Mouse (Mus musculus) forebrain, embryonic 11.5 days (tissue): ENCODE data around the gene Gtdc1. TPM values are rescaled to one million over a fixed set of nuclear protein-coding genes. Genes with fewer than 3 reads are reported as not detected.

Source experiments
- ATAC-seq: fragments of 200-750 bp; cut with Nextera tagmentation; replicated peaks from 2 replicates; pipeline ENCODE4 v1.8.0; 2017; ENCODE audit warnings: moderate TSS enrichment; ENCODE audit not compliant: low FRiP score
- DNase-seq: peaks from one replicate; pipeline ENCODE4 v3.0.0-alpha.2; 2017; ENCODE audit warnings: low spot score
- H3K27ac ChIP-seq: fragments of 300-500 bp; sonication (generic); 2 replicates; pipeline ENCODE4 v1.5.1; 2014; ENCODE audit warnings: low read depth, low read length
- H3K27me3 ChIP-seq: fragments of 300-500 bp; sonication (generic); 2 replicates; pipeline ENCODE4 v1.6.1; 2014; ENCODE audit warnings: mild to moderate bottlenecking, low read length, mixed read lengths; ENCODE audit not compliant: control insufficient read depth, insufficient read depth
- H3K36me3 ChIP-seq: fragments of 300-500 bp; sonication (generic); 2 replicates; pipeline ENCODE4 v1.6.1; 2014; ENCODE audit warnings: mild to moderate bottlenecking, low read length, moderate library complexity, mixed read lengths; ENCODE audit not compliant: control insufficient read depth, insufficient read depth
- H3K4me1 ChIP-seq: fragments of 300-500 bp; sonication (generic); replicated peaks from 2 replicates; pipeline ENCODE4 v1.6.1; 2014; ENCODE audit warnings: low read length, mixed read lengths; ENCODE audit not compliant: control insufficient read depth, insufficient read depth
- H3K4me2 ChIP-seq: fragments of 300-500 bp; sonication (generic); 2 replicates; pipeline ENCODE4 v1.6.1; 2014; ENCODE audit warnings: low read depth, mild to moderate bottlenecking, low read length, moderate library complexity, mixed read lengths; ENCODE audit not compliant: severe bottlenecking
- H3K4me3 ChIP-seq: fragments of 300-500 bp; sonication (generic); 2 replicates; pipeline ENCODE4 v1.5.1; 2014; ENCODE audit warnings: low read depth, low read length
- H3K9ac ChIP-seq: fragments of 300-500 bp; sonication (generic); 2 replicates; pipeline ENCODE4 v1.6.1; 2014; ENCODE audit warnings: low read length
- H3K9me3 ChIP-seq: fragments of 300-500 bp; sonication (generic); 2 replicates; pipeline ENCODE4 v1.6.1; 2016; ENCODE audit warnings: low read length, mixed read lengths; ENCODE audit not compliant: control insufficient read depth
- WGBS: fragments of 180-500 bp; shearing (Covaris S2); extraction: QIAGEN DNeasy Blood & Tissue Kit; methylation state at CpG from one replicate; pipeline ENCODE4 v1.1.7; 2014; 5-methylcytosine and 5-hydroxymethylcytosine counted together
- polyA plus RNA-seq: library from polyadenylated mRNA; unstranded; fragments of >200 nt; fragmentation: Nextera tagmentation; extraction: Ambion mirVana; gene quantifications from 2 replicates; pipeline ENCODE4 v1.2.1, GENCODE M21; 2014

Gtdc1 gene
- 14.1 and 15.9 TPM in 2 replicates for polyA plus RNA-seq

DNA sequence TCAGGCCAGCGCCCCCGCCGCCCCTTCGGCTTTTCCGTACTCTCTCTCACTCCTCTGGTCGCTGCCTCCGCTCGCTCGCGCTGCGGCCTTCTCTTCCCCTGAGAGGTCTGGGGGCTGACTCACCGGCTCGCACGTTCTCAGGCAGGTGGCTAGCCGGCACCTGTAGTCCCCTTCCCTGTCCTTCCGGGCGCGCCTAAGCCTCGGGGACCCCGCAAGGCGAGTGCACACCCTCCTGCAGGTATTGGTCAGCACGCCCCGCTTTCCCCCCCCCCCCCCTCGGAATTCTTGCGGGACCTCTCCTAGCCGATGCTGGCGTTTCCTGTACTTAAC is at the start of gene Gtdc1:
Gene Gtdc1 (minus strand): TSS at position 176 of the 330 bp plus-strand sequence.
- no peaks in the 10 kb centered on the region for H3K27me3 ChIP-seq
- 1% methylated on average over 27 of the region's 27 CpGs for WGBS
- H3K4me2 ChIP-seq = peak within 1 kb of the TSS; percentile 61
- DNase-seq (no peak), ATAC-seq (peak; percentile 78; the same call in 1 of the 2 replicates)
- H3K9me3 ChIP-seq = no peaks in the 10 kb centered on the region
- H3K4me3 ChIP-seq = peak within 1 kb of the TSS; percentile 55
- peak within 1 kb of the TSS; percentile 79 for H3K27ac ChIP-seq
- H3K4me1 ChIP-seq = no peaks in the 10 kb centered on the region
- peak within 1 kb of the TSS; percentile 67 for H3K9ac ChIP-seq
- H3K36me3 ChIP-seq = no peaks in the 10 kb centered on the region

- H3K27ac ChIP-seq = no peak overlapping the region
- no peak overlapping the region for H3K4me2 ChIP-seq
- DNase-seq (no peak), ATAC-seq (no peak)
- no peaks in the 10 kb centered on the region for H3K36me3 ChIP-seq
- no peak overlapping the region for H3K4me3 ChIP-seq
- H3K9ac ChIP-seq = no peak overlapping the region
- peaks cover 2% of the 10 kb centered on the region; the same call in 1 of the 2 replicates for H3K27me3 ChIP-seq
- no peaks in the 10 kb centered on the region for H3K9me3 ChIP-seq
- peaks cover 10% of the 10 kb centered on the region; the same call in 1 of the 2 replicates for H3K4me1 ChIP-seq
- 94% methylated on average over 3 of the region's 3 CpGs for WGBS
These were observed 49.6 kb upstream of the Gtdc1 start for GRCm38 (mm10) chr2:44977051-44977450.

- Histone ChIP-seq H3K27me3 (peaks cover 2% of the 10 kb centered on the region; the same call in 1 of the 2 replicates), H3K4me3 (no peak overlapping the region), H3K27ac (no peak overlapping the region), H3K36me3 (no peaks in the 10 kb centered on the region), H3K4me1 (peaks cover 10% of the 10 kb centered on the region; the same call in 1 of the 2 replicates), H3K4me2 (no peak overlapping the region), H3K9me3 (no peaks in the 10 kb centered on the region), H3K9ac (no peak overlapping the region)
- no peak for DNase-seq
- WGBS = 61% methylated on average over 4 of the region's 4 CpGs
- ATAC-seq = no peak
These were observed 49.0 kb upstream of the Gtdc1 start for GRCm38 (mm10) chr2:44976484-44976883.

DNA sequence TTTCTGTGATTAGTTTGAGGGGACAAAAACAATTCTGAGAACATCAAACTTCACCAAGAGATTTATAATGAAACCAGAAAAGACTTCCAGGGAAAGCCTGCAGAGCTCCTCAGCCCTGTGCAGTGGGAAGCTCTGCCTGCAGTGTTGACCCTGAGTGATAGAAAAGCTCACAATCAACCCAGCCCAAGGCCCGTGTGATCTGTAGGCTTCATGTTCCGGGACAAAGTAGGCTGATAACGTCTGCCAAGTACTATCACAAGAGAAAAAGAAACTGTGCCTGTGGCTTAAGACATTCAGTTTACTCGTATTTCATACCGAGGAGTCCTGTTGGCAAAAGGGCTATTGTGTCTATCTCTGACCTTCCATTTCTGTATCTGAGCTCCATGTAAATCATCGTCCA is 46.4 kb upstream of the Gtdc1 start:
- Histone ChIP-seq H3K27me3 (no peaks in the 10 kb centered on the region), H3K9me3 (no peaks in the 10 kb centered on the region), H3K4me1 (no peaks in the 10 kb centered on the region), H3K4me2 (no peak overlapping the region), H3K36me3 (no peaks in the 10 kb centered on the region), H3K9ac (no peak overlapping the region), H3K27ac (no peak overlapping the region), H3K4me3 (no peak overlapping the region)
- ATAC-seq = no peak
- WGBS = 93% methylated on average over 6 of the region's 6 CpGs
- no peak for DNase-seq

- WGBS = 90% methylated on average over 6 of the region's 6 CpGs
- no peak overlapping the region for H3K4me2 ChIP-seq
- no peaks in the 10 kb centered on the region for H3K4me1 ChIP-seq
- DNase-seq (no peak), ATAC-seq (no peak)
- H3K4me3 ChIP-seq = no peak overlapping the region
- H3K27me3 ChIP-seq = no peaks in the 10 kb centered on the region
- no peaks in the 10 kb centered on the region for H3K9me3 ChIP-seq
- H3K27ac ChIP-seq = no peak overlapping the region
- no peak overlapping the region for H3K9ac ChIP-seq
- no peaks in the 10 kb centered on the region for H3K36me3 ChIP-seq
These were observed 42.7 kb upstream of the Gtdc1 start for GRCm38 (mm10) chr2:44970087-44970646.

DNA sequence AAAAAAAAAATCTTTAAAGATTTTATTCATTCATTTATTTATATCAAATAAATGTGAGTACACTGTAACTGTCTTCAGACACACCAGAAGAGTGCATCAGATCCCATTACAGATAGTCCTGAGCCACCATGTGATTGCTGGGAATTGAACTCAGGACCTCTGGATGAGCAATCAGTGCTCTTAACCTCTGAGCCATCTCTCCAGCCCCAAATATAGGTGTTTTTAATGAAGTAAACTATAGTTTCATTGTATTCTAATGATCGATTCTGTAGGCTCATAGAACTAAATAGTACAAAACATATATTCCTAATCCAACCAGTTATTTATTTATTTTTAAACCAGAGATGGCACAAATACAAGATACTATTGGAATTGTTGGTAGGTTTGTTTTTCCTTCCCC is 42.2 kb upstream of the Gtdc1 start:
- no peak overlapping the region for H3K27ac ChIP-seq
- no peaks in the 10 kb centered on the region for H3K4me1 ChIP-seq
- WGBS = 97% methylated on average over 1 of the region's 1 CpGs
- no peaks in the 10 kb centered on the region for H3K27me3 ChIP-seq
- no peaks in the 10 kb centered on the region for H3K9me3 ChIP-seq
- ATAC-seq = no peak
- H3K9ac ChIP-seq = no peak overlapping the region
- H3K4me2 ChIP-seq = no peak overlapping the region
- no peak overlapping the region for H3K4me3 ChIP-seq
- DNase-seq = no peak
- no peaks in the 10 kb centered on the region for H3K36me3 ChIP-seq

GRCm38 (mm10) chr2:44969226-44969625 is 41.8 kb upstream of the Gtdc1 start:
- no peak overlapping the region for H3K4me2 ChIP-seq
- no peak overlapping the region for H3K27ac ChIP-seq
- 80% methylated on average over 2 of the region's 2 CpGs for WGBS
- H3K27me3 ChIP-seq = no peaks in the 10 kb centered on the region
- no peak overlapping the region for H3K9ac ChIP-seq
- H3K4me3 ChIP-seq = no peak overlapping the region
- H3K36me3 ChIP-seq = no peaks in the 10 kb centered on the region
- DNase-seq (no peak), ATAC-seq (no peak)
- H3K4me1 ChIP-seq = no peaks in the 10 kb centered on the region
- H3K9me3 ChIP-seq = no peaks in the 10 kb centered on the region

GRCm38 (mm10) chr2:44965834-44966555 is 38.5 kb upstream of the Gtdc1 start:
- no peaks in the 10 kb centered on the region for H3K27me3 ChIP-seq
- no peak overlapping the region for H3K27ac ChIP-seq
- no peak overlapping the region for H3K4me2 ChIP-seq
- ATAC-seq (no peak), DNase-seq (no peak)
- H3K9ac ChIP-seq = no peak overlapping the region
- WGBS = 93% methylated on average over 2 of the region's 2 CpGs
- H3K9me3 ChIP-seq = no peaks in the 10 kb centered on the region
- no peak overlapping the region for H3K4me3 ChIP-seq
- H3K4me1 ChIP-seq = no peaks in the 10 kb centered on the region
- H3K36me3 ChIP-seq = no peaks in the 10 kb centered on the region

DNA sequence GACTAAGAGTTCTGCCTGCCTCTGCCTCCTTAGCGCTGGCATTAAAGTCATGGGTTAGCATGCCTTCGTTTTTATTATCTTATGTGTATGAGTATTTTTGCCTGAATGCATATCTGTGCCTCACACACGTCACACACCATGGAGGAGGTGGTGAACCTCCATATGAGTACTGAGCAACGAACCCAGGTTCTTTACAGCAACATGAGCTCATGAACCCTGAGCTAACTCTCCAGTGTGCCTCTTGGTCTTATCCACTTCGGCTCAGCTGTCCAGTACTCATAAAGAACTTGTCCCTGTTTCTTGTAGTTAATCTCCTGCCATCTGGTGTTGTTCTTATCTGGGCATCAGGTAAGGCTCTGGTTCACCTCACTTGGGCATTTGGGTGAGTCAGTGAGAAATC is 35.2 kb upstream of the Gtdc1 start:
- H3K27me3 ChIP-seq = no peaks in the 10 kb centered on the region
- DNase-seq = no peak

More for the DNA sequence above, 35.2 kb upstream of the Gtdc1 start:
- no peak overlapping the region for H3K9ac ChIP-seq
- 86% methylated on average over 5 of the region's 5 CpGs for WGBS
- ATAC-seq = no peak
- no peak overlapping the region for H3K4me2 ChIP-seq
- no peak overlapping the region for H3K4me3 ChIP-seq
- H3K4me1 ChIP-seq = no peaks in the 10 kb centered on the region
- H3K9me3 ChIP-seq = no peaks in the 10 kb centered on the region
- H3K36me3 ChIP-seq = no peaks in the 10 kb centered on the region
- no peak overlapping the region for H3K27ac ChIP-seq
